Mouse (Mus musculus): ENCODE measurements around the gene Naa38.

Naa38 gene

DNA sequence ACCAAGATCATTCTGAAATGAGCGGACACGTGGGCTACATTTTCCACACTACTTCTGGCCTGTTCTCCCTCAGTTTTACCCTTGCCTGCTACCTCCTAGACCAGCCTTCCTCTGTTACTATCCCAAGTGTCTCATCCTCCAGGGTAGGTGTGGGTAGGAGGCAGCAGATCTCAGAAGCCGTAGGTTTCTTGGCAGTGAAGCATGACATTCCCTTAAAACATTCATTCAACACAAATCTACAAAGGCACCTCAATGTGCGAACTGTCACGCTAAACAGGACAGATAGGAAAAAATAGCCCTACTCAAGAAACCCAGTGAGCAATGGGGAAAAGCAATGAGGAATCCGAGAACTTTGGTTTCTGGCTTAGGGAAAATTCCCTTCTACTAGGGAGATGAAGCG, 17.3 kb downstream of the Naa38 start:
- DNase-seq (ENCODE audit: extremely low read depth, insufficient read length, low spot score) = no peak

DNA sequence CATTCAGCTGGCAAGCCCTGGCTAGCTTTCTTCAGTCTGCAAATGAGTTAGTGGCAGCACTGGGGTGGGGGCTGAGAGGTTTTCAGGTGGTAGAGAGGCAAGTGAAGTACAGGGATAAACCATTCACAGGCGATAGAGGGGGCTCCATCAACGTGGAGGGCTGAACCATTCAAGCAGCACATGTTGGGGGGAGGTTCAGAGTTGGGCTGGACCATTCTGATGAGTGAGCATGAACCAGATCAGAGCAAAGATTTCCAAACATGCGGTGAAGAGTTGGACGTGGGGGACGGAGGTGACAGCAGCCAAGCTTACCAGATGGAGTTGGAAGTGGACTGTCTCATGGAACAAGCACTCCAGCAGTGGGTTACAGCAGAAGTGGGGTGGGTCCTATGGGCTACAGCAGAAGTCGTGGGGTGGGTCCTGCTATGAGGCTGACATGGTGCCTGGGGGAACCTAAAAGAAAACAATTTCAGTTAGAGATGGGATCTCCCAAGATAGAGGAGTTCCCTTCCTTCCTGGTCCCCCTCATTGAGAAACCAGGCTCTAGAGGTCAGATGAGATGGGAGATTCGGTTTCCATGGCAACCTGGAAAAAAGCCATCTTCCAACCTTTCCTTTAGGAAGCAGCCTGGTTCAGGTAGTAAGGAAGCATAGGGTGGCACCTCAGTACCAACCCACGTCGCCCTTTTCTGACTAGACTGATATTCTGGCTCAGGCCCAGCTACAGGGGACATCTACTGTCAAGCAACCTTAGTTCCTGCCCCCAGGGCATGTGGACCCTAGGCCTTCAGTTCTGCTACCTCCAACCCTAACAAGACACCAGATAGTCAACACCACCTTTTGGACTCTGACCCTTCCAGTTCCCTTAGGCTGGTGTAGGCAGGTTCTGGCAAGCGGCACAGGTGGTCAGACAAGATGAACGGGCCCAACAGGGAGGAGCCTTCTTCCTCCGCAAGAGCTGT, 18.2 kb downstream of the Naa38 start, which contains the start of gene Kdm6b:
TSS of gene Kdm6b (minus strand) at position 455 of the 961 bp plus-strand sequence.
- DNase-seq (ENCODE audit: extremely low read depth, insufficient read length, low spot score) = no peak

DNA sequence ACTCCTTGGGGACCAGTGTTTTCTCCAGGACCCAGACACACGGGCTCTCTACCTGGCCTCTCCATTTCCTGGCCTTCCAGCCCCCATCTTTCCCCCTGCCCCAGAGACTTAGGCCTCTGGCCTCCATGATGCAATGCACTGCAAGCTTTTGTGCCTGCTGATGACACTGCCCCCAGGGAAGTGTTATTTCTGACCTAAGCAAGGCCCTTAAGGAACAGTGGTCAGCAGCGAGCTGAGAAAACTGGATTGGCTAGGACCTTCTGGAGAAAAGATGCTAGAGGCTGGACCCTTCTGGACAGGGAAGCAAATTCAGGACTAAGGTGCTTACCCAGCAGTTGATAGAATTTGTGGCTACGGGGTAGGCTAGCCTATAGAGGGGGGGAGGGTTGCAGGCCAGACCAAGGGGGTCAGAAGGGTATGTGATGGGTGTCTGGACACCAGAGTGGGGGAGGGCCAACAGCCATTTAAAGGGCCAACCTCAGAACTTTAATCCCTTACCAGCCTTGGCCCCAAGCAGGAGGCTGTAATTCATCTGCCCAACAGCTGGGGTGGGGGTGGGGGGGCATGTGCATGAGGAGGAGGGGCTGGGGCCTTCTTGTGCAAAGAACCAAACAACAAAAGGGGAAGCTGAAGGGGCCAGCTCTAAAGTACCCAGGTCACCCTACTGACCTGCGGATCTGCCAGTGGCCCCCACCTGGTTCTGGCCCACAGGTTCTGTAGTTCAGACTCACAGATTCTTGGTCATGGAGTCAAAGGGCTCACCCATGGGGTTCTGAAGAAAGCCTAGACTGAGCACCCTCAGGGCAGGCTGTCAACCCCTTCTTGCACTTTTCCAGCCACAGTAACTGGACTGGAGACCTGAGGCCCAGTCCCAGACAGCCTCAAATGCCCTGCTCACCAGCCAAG, 19.4 kb downstream of the Naa38 start:
- no peak for DNase-seq (ENCODE audit: extremely low read depth, insufficient read length, low spot score)

DNA sequence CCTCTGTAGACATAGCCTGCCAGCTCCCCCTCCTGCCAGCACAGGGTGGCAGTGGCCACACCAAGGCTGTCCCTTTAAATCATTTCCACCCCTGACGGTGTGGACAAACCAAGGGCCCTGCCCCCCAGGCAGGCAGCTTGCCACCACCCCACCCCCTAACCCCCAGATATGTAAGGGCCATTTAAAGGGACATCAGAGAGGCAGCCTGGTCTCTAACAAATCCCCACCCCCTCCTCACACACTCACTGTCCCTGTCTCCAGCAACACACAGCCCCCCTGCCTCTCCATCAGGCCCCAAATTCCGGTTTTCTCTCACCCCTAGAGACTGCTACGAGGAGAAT, 20.0 kb downstream of the Naa38 start:
- DNase-seq (ENCODE audit: extremely low read depth, insufficient read length, low spot score) = peak; percentile 66

DNA sequence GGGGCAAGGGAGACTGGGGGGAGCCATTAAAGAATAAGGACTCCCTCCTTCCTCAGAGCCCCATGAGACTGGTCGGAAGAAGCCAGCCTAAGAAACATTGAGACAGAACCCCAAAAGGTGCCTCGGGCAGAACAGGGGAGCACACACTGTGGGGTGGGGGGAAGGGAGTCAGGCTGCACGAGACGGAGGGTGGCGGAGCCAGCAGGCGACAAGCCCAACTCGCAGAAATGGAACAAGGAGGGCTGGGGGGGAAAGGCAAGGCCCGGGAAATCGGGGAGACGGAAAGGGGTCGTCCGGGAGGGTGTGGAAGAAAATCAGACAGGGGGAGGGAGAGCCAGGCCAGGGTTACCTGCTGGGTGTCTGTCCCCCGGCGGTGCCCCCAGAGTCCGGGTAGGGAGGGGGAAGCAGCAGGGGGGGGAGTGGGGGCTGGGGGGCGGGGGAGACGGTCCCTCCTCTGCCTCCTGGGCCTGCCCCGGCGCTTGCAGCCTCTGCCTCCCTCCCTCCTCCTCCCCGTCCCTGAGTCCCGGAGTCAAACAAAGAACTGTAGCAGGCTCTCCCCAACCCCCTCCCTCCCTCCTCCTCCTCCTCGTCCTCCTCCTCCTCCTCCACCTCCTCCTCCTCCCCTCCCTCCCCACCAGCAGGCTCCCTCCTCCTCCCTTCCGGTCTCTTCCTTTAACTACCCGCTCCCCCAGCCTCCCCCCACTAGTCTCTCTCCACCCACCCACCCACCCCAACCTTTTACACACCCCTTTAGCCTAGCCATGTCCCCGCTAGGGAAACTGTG, 20.6 kb downstream of the Naa38 start:
- no peak for DNase-seq (ENCODE audit: extremely low read depth, insufficient read length, low spot score)

DNA sequence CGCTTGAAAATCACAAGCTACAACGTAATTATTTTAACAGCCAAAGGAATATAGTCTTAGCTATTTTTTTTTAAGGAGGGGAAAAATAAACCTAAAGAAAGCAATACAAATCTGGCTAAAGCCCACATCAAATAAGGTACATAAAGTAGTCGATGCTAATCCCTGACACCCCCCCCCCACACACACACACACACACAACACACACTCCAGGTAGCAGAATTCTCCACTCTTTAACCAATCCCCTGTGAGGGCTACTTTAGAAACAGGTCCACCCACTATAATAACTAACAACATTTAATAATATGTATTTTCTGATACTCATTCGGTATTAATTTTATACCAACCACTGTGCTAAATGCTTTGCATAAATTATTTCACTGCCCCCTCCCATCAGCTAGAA, 21.2 kb downstream of the Naa38 start:
- no peak for DNase-seq (ENCODE audit: extremely low read depth, insufficient read length, low spot score)

DNA sequence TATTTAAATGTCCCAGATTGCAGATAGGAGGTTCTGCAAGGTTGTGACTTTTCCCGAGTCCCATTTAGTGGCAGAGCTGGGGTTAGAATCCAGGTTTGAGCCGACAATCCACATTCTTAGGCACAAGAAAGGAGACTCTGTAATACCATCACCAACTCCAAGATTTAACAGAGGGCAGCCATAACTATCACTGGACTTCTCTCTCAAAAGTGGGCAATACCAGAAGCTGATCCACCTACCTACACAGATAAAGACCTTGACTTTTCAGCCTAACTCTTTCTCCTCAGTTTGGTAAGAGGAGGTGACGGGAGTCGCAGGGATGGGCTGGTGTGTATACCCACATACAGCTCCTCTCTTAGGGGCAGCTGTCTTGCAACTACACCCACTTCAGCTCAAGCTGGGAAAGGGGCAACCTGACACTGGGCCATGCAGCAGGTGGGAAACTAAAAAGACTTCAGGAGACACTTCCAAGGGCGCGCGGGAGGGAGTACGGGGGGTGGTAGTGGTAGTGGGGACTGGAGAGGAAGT, 21.7 kb downstream of the Naa38 start:
- no peak for DNase-seq (ENCODE audit: extremely low read depth, insufficient read length, low spot score)

DNA sequence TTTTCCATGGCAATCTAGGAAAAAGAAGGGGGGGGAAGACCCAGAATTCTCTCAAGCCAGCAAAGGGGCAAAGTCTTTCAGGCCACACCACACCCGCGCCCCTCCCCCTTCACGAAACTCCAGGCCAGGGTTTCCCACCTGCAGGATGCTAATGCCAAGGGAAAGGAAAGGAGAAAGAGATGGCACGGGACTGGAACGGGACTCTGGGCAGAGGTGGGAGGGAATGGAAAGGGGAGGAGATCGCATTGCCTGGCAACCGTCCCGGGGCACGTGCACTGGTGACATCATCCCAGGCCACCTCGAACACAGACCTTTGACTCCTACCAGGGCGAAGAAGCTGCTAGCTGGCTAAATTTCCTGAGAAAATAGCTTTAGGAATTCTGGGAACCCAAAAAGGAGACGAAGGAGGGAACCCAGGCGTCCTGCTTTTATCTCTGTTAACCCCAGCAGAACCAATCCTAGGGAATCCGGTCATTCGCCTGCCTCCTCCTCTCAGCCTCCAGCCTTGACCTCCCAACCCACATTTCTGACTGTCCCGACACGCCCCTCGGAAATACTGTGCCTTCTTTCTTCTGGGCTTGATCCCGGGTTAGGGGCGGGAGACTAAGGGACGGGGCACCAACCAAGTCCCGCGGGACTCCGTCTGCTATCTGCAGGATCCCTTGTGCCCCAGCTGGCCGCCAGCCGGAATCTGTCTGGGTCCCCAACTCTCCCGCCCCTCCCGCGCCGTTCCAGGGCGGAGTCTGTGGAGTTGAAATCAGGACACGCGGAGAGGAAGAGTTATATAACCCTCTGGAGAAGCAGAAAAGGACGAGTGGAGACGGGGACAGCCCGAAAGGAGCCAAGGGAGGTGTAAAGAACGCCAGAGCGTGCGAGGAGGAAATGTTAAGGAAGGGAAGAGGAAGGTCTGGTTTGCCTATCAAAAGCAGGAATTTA, 22.4 kb downstream of the Naa38 start:
- peak; percentile 90 for DNase-seq (ENCODE audit: extremely low read depth, insufficient read length, low spot score)

DNA sequence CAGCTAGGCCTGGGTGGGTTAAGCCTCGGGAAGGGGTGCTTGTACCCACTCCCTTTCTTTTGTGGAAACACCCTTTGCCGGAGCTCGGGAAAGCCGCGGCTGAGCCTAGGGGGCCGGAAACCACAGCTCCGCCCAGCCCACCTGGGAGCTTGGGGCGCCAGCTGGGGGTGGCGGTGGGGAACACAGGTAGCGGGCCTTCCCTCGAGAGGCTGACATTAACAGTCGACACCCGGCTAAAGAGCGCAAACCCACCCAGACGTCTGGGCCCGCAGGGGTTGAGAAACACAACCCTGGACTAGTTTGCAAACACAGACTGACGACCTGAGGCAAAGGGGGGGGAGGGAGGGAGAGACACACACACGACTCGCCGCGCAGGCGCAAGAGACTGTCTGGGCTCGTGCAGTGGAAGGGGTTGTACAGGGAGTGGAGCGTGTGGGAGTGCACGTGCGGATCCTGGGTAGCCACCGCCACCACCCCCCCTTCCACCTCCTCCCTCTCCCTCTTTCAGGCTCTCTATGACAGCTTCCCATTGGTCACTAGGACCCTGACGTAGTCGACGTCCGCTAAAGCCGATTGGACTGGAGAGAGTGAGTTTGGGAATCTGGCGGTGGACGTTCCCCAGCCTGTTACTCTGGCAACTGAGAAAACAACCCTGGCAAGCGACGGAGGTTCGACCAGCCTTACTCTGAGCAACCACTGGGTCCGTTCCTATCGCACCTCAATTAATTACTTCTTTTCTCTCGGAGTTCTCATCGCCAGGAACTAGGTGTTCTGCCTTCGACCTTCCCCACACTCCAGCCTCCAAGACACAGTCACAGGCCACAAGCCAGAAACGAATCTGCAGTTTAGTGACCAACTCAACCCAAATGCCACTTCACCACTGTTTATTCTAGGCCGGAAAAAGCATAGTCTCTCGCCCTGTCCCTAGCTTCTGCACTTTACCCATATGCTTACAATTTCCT, 23.5 kb downstream of the Naa38 start:
- peak; percentile 98 for DNase-seq (ENCODE audit: extremely low read depth, insufficient read length, low spot score)

DNA sequence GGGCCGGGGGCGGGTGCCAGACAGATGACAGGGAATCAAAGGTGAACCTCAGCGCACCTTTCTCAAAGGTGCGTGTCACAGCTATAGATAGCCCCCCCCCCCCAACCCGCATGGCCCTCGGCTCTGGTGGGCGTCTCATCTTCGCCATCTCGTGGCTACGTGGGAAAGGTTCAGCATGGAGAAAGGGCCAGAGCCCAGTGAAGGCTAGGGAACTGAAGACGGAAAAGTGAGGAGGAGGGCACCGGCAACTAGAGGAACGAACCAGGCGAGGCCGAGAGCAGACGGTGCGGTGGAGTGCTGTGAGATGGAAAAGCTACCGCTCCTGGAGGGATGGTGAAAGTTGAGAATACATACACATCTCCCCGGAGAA, 24.1 kb downstream of the Naa38 start:
- DNase-seq (ENCODE audit: extremely low read depth, insufficient read length, low spot score) = no peak

DNA sequence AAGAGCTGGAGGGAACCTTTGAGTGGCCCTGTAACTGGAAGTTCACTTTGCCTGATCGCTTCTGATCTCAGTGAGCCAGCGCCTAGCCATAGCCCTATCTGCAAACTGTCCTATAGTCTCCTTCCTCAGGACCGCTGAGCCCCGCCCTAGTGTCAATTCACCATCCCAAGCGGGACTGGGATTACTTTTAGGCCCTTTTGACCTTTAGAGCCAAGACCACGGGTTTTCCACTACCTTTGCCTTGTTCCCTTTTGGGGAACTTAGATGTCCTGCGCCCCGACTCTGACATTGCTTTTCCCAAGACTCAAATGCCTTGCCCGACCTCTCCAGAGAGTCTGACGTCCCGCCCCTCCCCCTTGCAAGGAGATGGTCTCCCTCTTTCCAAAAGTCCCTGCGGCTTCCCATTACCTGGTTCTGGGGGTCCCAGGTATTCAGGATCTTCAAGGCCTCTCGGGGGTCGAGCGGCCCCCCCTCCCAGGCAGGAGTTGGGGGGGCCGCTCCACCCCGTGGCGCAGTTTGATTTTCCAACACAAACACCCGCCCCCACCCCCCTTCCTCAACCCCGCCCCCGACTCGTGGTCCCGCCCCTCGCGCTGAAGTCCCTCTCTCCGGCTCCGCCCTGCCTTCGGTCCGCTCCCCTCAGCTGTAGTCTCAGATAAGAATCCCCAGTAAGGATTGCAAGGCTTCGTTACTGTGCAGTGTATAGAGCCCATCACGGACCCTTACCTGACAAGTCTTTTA, 24.7 kb downstream of the Naa38 start:
- DNase-seq (ENCODE audit: extremely low read depth, insufficient read length, low spot score) = peak; percentile 45

DNA sequence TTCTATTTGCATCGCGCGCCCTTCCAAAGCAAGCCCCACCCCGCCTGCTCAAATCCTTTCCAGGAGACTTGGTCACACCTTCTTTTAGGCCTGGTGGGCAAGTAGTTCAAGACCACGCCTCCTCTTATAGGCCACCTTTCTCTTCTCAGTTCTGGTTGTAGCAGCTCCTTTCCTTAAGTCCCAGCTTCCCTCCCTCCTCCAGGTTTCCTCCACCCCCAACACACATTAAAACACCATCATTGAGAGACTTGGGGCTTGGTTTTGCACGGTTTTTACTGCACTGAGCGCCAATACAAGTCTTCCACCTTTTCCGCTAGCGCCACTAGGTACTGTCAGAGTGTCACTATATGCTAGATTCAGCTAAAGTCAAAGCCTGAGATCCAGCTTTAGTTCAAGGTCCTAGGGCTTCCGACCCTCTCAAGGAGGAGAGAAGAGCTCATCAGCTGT, 25.3 kb downstream of the Naa38 start:
- no peak for DNase-seq (ENCODE audit: extremely low read depth, insufficient read length, low spot score)

DNA sequence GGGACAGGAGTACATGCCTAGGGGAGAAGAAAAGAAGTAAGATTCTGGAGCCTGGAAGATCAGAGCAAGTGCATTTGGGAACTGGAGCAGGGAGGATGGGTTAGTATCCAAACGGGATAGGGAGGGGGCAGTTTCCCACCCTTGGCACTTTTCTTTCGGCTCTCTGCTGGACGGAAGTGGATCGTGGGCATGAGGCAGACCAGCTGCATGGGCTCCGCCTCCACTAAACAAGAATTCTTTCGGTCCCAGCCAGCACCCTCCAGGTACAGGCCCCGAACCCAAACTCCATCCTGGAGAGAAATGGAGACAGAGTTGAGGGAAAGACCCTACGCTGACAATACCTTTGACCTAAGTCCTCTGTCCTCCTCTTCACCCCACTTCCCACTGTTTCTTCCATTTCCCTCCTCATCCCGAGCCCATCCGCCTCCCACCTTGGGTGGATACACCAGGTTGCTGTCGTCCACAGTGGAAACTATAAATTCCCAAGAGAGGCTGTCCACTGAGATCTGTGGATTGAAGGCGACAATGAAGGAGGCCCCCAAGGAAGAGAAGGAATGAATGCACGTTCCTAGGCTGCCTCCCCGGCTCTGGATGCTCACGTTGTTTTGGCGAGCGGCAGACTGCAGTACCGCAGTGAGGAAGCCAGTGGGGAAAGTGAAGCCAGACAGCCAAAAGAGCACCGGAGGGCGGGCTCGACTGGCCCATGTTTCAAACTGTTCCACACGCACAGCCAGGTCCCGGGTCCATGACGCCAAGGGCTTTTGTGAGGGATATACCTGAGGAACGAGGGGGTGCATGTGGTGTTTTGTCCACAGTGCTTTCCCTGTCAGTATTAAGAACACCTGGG, 26.1 kb downstream of the Naa38 start:
- DNase-seq (ENCODE audit: extremely low read depth, insufficient read length, low spot score) = no peak

DNA sequence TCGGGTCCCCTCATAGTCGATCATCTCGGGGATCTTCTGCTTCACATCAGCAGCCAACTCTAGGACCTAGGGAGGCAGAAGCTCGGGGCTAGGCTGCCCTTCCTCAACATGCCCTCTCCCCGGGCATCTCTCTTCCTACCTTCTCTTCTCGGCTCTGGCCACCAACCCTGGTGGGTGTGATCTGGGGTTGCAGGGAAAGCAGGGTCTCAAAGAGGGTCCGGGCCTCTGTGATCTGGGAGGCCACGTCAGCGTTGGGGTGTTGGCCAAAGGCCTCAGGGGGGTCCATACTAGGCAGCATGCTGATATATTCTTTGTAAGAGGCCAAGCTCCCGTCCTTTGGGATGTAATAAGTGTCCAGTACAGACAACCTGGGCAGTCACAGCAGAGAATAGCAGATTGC, 27.6 kb downstream of the Naa38 start:
- DNase-seq (ENCODE audit: extremely low read depth, insufficient read length, low spot score) = no peak

DNA sequence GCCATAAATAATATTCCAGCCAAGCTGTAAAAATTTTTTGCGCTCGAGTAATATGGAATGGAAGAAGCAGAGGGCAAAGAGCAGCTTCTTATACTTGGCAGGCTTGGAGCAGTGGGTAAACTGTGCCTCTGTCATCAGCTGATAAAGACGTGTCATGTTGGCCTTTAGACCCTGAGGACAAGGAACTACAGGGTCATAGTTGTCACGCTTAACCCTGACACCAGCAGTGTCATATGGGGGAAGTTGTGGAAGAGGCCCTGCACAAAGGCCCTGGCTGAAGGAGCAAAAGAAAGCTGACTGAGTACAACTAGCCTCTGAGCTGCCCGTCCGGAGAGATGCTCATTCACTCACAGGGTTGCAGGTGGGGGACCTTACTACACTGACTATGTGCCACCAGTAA, 28.6 kb downstream of the Naa38 start:
- DNase-seq (ENCODE audit: extremely low read depth, insufficient read length, low spot score) = no peak

DNA sequence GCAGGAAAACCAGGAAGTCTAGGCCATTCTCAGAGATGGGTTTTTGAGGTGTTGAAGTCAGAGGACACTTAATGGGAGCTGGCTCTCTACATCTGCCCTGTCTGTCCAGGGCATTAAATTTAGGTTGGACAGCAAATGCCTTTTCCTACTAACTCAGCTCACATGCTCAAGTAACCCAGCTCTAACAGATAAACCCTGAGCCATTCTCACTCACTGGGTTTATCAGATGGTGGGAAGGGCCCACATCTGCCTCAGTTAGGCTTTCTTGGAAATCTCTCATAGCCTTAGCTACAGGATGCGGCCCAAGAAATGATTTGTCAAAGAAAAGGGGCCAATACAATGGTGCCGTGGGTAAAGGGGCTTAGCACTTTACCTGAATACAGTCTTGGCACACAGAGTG, 31.0 kb downstream of the Naa38 start:
- DNase-seq (ENCODE audit: extremely low read depth, insufficient read length, low spot score) = no peak

DNA sequence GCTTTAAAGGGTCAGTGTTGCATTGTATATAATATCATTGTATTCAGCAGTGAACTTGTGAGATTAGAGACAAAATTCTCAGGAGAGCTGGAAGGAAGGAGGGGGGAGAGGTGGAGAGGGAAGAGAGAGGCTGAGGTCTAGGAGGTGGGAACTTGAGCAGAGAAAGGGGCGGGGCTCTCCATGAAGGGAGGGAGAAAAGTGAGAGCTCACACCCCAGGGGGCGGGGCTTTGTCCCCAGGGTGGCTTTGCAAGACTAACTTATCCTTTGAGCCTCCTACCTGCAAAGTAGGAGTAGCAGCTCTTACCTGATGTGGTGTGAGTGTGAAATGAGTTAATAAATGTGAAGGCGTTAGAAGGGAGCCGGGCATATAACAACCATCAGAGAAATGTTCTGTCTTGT, 33.5 kb downstream of the Naa38 start:
- DNase-seq (ENCODE audit: extremely low read depth, insufficient read length, low spot score) = no peak

All from 3134 (cell line).